Mouse (Mus musculus) kidney, adult 2 months (tissue): ENCODE data around the gene Tet2. TPM values are rescaled to one million over a fixed set of nuclear protein-coding genes. Genes with fewer than 3 reads are reported as not detected.

Source experiments
- DNase-seq: peaks from one replicate; pipeline ENCODE4 v3.0.0; 2021
- H3K27ac ChIP-seq: fragments of 200-500 bp; 2 replicates; pipeline ENCODE4 v1.5.1; 2012; ENCODE audit warnings: low read depth, low read length, control low read depth, inconsistent platforms; ENCODE audit not compliant: insufficient read depth
- H3K27me3 ChIP-seq: fragments of 200-500 bp; replicated peaks from 2 replicates; pipeline ENCODE4 v1.6.1; 2012; ENCODE audit warnings: mild to moderate bottlenecking, moderate library complexity, low read length, inconsistent platforms; ENCODE audit not compliant: control insufficient read depth, insufficient read depth
- H3K36me3 ChIP-seq: fragments of 200-500 bp; 2 replicates; pipeline ENCODE4 v1.6.1; 2012; ENCODE audit warnings: mild to moderate bottlenecking, moderate library complexity, low read length, inconsistent platforms; ENCODE audit not compliant: control insufficient read depth, insufficient read depth
- H3K4me1 ChIP-seq: fragments of 200-500 bp; 2 replicates; pipeline ENCODE4 v1.6.1; 2011; ENCODE audit warnings: low read length; ENCODE audit not compliant: control insufficient read depth, insufficient read depth
- H3K4me3 ChIP-seq: fragments of 200-500 bp; 2 replicates; pipeline ENCODE4 v1.5.1; 2011; ENCODE audit warnings: mild to moderate bottlenecking, low read depth, low read length, control low read depth; ENCODE audit not compliant: insufficient read depth
- CTCF ChIP-seq: fragments of 200-500 bp; conservative IDR thresholded peaks from 2 replicates; pipeline ENCODE4 v1.5.1; 2011; ENCODE audit warnings: low read depth, mild to moderate bottlenecking, control low read depth, low read length, moderate library complexity, mixed read lengths; ENCODE audit not compliant: insufficient read depth, insufficient read length
- POLR2A ChIP-seq: fragments of 200-500 bp; IDR thresholded peaks from one replicate; pipeline ENCODE4 v1.6.1; 2011; ENCODE audit warnings: low read depth, low read length, control low read depth
- WGBS: fragments of 180-500 bp; shearing (Covaris S2); methylation state at CpG from one replicate; pipeline ENCODE4 v1.1.7; 2018; 5-methylcytosine and 5-hydroxymethylcytosine counted together
- polyA plus RNA-seq: library from polyadenylated mRNA; depleted of rRNA; stranded (reverse); fragments of >200 nt; gene quantifications from 2 replicates; pipeline ENCODE4 v1.2.3, GENCODE M21; 2012

Gene Tet2
- polyA plus RNA-seq, 1 experiment = 15.9 TPM

DNA sequence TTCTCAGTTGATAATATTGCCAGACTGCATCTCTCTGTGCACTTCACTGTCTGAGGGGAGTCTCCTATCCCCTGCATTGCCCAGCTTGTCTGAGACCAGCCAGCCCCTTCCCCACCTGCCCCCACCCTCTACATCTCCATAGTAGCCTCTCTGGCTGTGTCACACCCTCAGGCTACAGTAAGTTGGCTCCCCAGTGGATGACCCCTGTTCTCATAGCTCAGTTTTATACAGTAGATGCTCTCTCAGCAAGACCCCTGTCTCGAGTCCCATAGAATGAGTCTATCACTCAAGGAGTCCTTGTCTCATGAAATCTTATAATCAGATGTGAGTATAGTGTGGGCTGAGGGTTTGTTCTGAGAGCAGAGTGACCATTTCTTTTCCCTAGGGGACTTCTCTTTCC, 85.8 kb downstream of the Tet2 start:
- no peak for DNase-seq
- Histone ChIP-seq H3K27ac (no peak overlapping the region), H3K4me3 (no peak overlapping the region), H3K27me3 (no peaks in the 10 kb centered on the region), H3K4me1 (no peaks in the 10 kb centered on the region), H3K36me3 (no peaks in the 10 kb centered on the region; the same call in 1 of the 2 replicates)
- WGBS = 76% methylated on average over 1 of the region's 1 CpGs
- TF ChIP-seq CTCF (no peak), POLR2A (no peak)

DNA sequence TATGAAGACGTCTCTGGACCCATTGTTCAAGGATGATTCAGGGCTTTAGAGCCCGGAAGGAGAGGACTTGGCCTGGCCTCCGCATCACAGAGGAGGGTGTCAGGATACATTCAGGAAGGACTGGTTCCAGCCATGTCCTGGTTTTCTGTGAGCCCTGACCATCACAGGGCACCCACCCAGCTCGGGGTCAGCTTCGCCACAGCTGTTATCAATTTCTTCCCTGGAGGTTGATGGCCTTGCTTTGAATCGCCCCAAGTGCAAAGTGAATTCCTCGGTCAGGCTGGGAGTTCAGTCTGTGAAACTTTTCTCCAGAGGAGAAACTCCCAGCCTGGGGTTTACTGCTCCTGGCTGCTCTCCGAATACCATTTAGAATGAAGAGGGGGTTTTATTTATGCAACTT, 91.0 kb downstream of the Tet2 start:
- H3K4me1 ChIP-seq = no peaks in the 10 kb centered on the region
- TF ChIP-seq CTCF (no peak), POLR2A (no peak)
- peak; percentile 28 for DNase-seq
- H3K27ac ChIP-seq = no peak overlapping the region
- H3K36me3 ChIP-seq = no peaks in the 10 kb centered on the region
- no peaks in the 10 kb centered on the region for H3K27me3 ChIP-seq
- 71% methylated on average over 8 of the region's 8 CpGs for WGBS
- H3K4me3 ChIP-seq = no peak overlapping the region

DNA sequence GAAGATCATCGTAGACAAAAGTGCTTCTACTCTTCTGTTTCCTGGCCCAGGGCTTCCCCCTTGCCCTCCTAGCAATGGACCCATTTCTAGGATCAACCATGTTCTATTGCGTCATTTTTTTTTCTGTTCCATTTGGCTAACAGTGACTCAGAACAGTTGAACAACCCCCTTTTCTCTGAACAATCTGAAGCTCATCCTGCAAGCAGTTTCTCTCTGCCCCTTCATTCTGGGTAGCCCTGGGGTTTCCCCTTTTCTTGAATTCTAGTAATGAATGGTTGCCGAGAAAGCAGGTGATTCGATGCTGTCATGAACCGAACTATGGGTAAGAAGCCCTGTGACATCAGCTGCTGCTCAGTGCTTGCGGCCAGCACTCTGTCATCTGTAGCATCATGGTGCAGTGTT, 108.0 kb downstream of the Tet2 start:
- no peaks in the 10 kb centered on the region for H3K36me3 ChIP-seq
- H3K4me3 ChIP-seq = no peak overlapping the region
- no peaks in the 10 kb centered on the region for H3K4me1 ChIP-seq
- DNase-seq = no peak
- no peaks in the 10 kb centered on the region for H3K27me3 ChIP-seq
- 94% methylated on average over 6 of the region's 6 CpGs for WGBS
- H3K27ac ChIP-seq = no peak overlapping the region
- TF ChIP-seq CTCF (no peak), POLR2A (no peak)

DNA sequence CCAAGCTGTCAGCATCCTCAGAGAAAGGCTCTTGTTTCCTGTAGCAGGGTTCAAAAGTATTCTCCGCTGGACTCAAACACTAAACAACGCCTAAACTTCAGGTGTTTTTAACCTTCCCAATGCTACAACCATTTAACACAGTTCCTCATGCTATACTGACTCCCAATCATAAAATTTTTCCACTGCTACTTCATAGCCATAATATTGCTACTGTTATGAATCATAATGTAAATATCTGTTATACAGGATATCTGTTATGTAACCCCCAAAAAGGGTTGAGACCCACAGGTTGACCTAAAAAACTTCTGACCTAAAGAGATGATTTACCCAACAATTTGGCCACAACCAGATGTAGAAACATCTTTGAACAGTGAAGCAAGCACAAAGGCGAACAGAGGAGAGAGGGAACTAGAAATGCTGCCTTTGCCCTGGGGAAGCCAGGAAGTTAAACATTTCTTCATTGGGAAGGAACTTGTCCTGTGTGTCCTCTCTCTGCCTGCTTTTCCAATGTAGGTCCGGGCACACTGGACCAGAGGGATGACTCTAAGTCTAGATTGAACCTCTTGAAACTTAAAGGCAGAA, 108.6 kb downstream of the Tet2 start:
- peak; percentile 56 for DNase-seq

DNA sequence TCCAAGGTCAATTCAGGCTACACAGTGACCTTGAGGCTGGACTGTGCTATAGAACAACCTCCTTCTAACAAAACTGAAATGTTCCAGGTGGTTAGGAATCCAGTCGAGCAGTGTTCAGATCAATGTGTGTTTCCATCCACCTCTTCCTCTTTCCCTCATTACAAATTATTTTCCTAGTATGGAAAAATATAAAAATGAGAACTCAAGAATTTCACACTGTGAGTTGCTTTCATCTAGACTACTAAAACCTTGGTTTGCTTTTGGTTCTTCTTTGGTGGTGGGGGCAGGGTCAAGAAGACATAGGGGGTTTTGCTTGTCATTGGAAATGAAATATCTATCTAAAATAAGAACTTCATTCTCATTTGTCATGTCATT, 109.2 kb downstream of the Tet2 start:
- TF ChIP-seq CTCF (no peak), POLR2A (no peak)
- Histone ChIP-seq H3K4me1 (no peaks in the 10 kb centered on the region), H3K4me3 (no peak overlapping the region), H3K27ac (no peak overlapping the region), H3K36me3 (no peaks in the 10 kb centered on the region), H3K27me3 (no peaks in the 10 kb centered on the region)
- DNase-seq = no peak
- 77% methylated on average over 1 of the region's 1 CpGs for WGBS

More for the DNA sequence above, 108.6 kb downstream of the Tet2 start:
- no peak overlapping the region for H3K27ac ChIP-seq
- no peaks in the 10 kb centered on the region for H3K27me3 ChIP-seq
- TF ChIP-seq CTCF (no peak), POLR2A (no peak)
- WGBS = 77% methylated on average over 4 of the region's 4 CpGs
- H3K36me3 ChIP-seq = no peaks in the 10 kb centered on the region
- H3K4me3 ChIP-seq = no peak overlapping the region
- no peaks in the 10 kb centered on the region for H3K4me1 ChIP-seq

DNA sequence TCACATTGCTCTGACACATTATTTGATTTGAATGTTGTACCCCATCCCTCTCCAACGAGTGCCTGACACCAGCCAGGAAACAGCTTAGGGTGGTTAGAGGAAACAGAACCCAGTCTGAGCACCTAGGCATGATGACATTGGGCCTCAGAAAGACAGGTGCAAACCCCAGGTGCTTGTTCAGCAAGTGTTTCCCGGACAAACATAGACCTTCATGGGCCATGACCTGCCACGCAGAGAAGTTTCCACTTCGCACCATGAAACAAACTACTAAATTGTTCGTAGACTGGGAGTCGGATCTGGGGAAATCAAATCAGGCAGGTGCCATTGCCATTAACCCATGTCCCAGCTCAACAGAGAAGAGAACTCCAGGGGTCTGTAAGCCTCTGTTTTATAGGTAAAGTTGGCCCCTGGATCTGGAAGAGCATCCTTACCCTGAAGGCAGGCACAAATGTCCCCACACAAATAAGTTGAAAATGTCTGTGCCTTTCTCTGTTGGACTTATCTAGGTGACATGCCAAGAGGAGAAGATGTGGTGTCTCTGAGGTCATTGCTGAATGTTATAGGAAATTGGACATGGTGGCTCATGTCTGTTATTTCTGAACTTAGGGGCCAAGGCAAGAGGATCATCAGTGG, 109.7 kb downstream of the Tet2 start:
- no peak for TF ChIP-seq POLR2A
- no peak for TF ChIP-seq CTCF
- 92% methylated on average over 6 of the region's 6 CpGs for WGBS
- Histone ChIP-seq H3K36me3 (no peaks in the 10 kb centered on the region), H3K27ac (no peak overlapping the region), H3K4me1 (no peaks in the 10 kb centered on the region), H3K4me3 (no peak overlapping the region), H3K27me3 (no peaks in the 10 kb centered on the region)
- DNase-seq = no peak

DNA sequence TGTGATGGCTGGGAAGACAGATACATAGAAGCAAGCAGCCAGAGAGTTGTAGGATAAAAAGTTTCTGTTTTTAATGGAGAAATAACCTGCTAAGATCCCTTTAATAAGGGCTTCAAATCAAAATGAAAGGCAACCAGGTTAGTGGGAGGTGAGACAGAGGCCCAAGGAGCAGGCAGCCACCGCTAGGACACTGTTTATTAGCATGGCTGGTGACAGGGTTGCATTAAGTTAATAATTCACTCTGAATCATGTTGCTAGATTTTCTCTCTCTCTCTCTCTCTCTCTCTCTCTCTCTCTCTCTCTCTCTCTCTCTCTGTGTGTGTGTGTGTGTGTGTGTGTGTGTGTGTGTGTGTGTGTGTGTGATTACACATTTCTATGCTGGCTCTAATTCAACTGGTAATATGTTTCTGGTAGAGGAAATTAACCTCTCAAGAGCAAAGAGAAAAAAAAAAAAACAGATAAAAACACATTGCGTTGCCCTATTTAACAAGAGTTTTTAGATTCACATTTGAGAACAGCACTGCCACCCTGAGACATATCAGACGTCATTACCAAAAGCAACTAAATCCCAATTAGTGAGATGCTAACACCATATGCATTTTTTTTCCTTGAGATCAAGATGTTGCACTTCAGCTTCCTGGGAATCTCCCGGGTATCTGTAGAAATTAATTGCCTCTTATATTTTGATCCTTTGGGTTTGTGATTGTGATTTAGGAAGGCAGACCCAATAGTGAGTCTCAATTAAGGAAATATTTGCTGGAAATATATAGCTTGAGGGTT, 115.4 kb downstream of the Tet2 start:
- H3K27ac ChIP-seq = no peak overlapping the region
- H3K4me1 ChIP-seq = no peaks in the 10 kb centered on the region
- H3K27me3 ChIP-seq = no peaks in the 10 kb centered on the region
- WGBS = 48% methylated on average over 4 of the region's 4 CpGs
- no peak overlapping the region for H3K4me3 ChIP-seq
- TF ChIP-seq CTCF (peak; percentile 18; the same call in 1 of the 2 replicates), POLR2A (no peak)
- peak; percentile 47 for DNase-seq
- H3K36me3 ChIP-seq = no peaks in the 10 kb centered on the region
